Mouse (Mus musculus): ENCODE results near the gene Tmem222.

Gene Tmem222

GRCm38 (mm10) chr4:133285299-133285698 lies 7.7 kb upstream of the Tmem222 start:
- DNase-seq (ENCODE audit: low read depth, low spot score), result no peak

- no peak for DNase-seq (ENCODE audit: low read depth, low spot score)
Measured at GRCm38 (mm10) chr4:133282656-133283055, 5.1 kb upstream of the Tmem222 start.

- no peak for DNase-seq (ENCODE audit: low read depth, low spot score)
Measured at GRCm38 (mm10) chr4:133281951-133282481, 4.4 kb upstream of the Tmem222 start.

DNA sequence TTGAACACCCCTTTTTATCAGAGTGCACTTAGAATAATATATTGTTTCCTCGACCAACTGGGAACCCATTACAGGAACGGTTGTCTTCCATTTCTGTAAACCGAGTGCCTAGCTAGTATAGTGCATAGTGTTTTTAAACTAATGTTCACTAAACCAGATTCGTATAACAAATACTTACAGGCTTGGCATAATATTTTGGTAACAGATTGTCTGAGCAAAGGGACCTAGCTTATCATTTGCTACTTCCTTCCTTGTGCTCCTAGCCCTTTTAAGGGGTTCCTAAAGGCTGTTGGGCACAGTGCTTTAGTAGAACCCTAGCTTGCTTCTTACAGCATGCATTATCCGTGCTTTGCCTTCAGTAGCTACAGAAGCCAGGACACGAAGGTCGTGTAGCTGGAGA lies 3.9 kb upstream of the Tmem222 start:
- DNase-seq (ENCODE audit: low read depth, low spot score), result no peak

GRCm38 (mm10) chr4:133278482-133278881 lies 890 bp upstream of the Tmem222 start:
- no peak for DNase-seq (ENCODE audit: low read depth, low spot score)

DNA sequence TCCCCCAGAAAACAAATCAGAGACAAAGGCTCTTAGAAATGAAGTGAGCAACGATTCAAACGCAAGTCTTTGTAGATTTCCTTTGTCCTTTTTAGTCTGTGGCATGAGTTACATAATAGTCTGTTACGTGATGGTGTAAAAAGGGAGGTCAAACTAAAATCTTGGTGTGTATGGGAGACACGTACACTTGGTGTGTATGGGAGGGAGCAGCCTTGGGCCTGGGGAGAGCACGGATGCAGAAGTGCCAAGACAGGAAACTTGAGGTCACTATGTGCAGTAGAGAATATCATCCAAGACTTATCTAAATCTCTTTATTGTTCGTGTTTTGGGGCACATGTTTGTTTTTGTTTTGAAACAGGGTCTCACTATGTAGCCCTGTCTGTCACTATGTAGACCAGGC lies 475 bp upstream of the Tmem222 start:
- no peak for DNase-seq (ENCODE audit: low read depth, low spot score)

DNA sequence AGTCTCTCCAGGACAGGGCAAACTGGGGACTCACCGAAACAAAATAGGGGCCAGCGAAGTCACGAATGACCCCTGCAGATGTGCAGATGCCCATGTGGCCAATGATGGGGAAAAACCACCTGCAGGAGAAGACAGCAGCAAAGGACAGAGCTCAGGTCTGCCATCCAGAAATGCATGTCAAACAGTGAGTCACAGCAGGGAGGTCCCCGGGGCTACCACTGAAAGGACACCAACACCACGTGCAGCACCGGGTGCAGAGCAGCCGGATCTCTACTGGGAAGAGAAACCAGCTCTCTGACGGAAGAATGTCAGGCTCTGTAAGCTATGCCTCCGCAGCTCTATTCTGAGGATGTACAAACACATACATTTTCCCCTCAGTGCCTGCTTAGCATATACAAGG lies 6.7 kb downstream of the Tmem222 start:
- peak; percentile 83 for DNase-seq (ENCODE audit: low read depth, low spot score)

- no peak for DNase-seq (ENCODE audit: low read depth, low spot score)
Measured at GRCm38 (mm10) chr4:133269596-133269995, 8.0 kb downstream of the Tmem222 start.

DNA sequence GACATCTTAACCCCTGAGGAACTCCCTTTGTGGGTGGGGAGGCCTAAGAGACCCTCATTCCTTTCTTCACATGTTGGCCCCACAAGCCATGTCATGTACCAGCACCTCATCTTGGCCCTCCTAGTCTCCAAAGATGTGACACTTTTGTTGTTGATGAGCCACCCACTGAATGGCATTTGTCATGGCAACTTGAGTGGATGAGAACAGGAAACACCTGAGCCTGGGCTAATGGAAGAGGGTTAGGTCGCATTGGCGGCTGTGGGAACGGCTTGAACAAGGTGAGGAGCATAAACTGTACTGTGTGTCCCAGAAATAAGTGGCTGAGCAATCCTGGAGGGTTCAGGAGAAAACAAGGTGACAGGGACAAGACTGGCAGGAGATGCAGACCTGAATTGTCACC lies 8.7 kb downstream of the Tmem222 start:
- no peak for DNase-seq (ENCODE audit: low read depth, low spot score)

GRCm38 (mm10) chr4:133266248-133266880 lies 11.2 kb downstream of the Tmem222 start:
- DNase-seq (ENCODE audit: low read depth, low spot score), result no peak

- DNase-seq (ENCODE audit: low read depth, low spot score), result no peak
Measured at GRCm38 (mm10) chr4:133265759-133266158, 11.8 kb downstream of the Tmem222 start.

DNA sequence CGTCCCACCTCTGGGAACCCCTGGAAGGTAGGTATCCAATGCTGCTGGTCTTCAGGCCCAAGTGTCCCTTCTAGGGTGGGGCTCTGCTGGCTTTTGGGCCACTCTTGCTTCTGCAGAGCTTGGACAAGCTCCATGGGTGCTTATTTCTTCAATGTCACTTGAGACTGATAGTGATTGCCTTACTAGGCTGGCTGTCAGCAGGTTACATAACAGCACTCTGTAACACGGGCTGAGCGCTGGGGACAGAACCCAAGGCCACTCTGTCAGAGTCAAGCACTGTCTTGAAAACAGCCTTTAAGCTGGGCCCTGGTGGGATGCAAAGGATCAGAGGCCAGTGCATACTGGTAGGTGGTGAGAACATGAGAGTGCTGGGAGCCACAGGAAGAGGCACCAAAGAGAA lies 12.3 kb downstream of the Tmem222 start:
- no peak for DNase-seq (ENCODE audit: low read depth, low spot score)

- no peak for DNase-seq (ENCODE audit: low read depth, low spot score)
Measured at GRCm38 (mm10) chr4:133264559-133264958, 13.0 kb downstream of the Tmem222 start.

DNA sequence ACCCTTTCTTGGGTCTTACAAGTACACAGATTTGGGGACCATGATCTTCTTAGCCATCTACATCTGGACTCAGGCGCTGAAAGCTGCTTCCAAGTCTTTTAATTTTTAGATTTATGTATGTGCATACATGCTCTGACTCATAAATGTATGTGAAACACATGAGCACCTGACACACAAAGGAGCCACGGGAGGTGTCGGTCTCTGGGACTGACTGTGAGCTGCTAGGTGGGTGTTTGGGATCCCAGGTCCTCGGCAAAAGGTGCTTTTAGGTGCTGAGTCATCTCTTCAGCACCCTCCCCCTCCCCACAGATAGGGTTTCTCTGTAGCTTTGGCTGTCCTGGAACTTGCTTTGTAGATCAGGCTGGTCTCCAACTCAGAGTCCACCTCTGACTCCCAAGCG lies 13.8 kb downstream of the Tmem222 start:
- DNase-seq (ENCODE audit: low read depth, low spot score), result no peak

- peak; percentile 23 for DNase-seq (ENCODE audit: low read depth, low spot score)
Measured at GRCm38 (mm10) chr4:133262882-133263281, 14.7 kb downstream of the Tmem222 start, which contains the start of gene Sytl1. Sytl1 (minus strand) TSS chr4:133263113.

GRCm38 (mm10) chr4:133262375-133262765 lies 15.2 kb downstream of the Tmem222 start:
- no peak for DNase-seq (ENCODE audit: low read depth, low spot score)

DNA sequence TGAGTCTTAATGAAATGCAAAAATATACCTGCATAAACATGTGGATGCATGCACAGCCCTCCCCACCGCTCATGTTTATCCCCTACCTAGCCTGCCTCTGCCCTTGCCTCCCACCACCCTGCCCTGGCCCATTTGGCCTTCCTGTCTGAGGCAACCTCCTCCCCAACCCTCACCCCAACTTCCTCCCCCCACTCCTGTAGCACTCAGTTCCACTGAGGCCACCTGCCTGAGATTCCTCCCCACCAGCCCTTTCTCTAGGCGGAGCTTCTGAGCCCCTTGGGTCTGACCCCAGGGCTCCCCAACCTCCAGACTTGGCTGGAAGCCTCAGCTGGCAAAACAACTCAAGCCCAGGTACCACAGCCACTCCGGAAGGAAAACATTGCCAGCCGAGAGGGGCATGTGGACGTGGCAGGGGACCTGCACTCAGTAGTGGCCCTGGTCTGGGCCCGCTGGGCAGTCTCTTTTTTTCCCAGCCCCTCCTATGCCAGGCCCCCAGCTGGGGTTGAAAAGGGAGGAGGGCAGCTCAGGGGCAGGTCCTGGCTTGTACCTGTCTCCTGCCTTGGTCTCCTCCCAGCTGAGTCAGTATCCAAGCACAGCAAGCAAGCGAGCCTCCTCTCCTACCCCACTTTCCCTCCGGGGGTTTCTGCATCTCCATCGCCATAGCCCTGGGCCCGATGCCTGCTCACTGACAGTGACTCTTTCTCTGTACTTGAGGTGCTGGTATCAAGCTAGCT lies 15.8 kb downstream of the Tmem222 start:
- DNase-seq (ENCODE audit: low read depth, low spot score), result no peak

DNA sequence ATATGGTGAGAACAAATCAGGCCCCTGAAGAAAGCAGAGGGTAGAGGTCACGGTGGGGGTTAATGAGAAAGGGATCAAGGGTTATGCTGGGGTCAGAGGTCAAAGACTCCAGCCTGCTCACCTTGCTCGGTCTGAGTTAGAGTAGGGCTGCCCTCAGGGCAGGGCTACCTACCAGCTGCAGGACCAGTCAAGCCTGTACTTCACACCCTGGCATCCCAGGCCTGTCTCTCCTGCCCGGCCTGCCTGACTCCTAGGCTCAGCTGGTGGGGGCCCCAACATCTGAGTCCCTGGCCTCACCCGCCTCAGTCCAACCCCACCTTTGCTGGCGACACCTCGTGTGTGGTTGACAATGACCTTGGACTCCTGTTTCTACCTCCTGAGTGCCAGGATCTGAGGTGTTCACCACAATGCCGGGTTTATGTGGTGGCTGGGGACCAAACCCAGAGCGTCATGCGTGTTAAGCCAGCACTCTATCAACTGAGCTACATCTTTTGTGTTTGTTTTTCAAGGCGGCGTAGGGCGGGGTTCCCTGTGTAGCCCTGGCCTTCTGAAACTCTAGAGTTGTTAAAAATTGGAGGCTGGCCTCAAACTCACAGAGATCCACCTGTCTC lies 19.7 kb downstream of the Tmem222 start:
- no peak for DNase-seq (ENCODE audit: low read depth, low spot score)

- DNase-seq (ENCODE audit: low read depth, low spot score), result no peak
Measured at GRCm38 (mm10) chr4:133257230-133257629, 20.4 kb downstream of the Tmem222 start.

DNA sequence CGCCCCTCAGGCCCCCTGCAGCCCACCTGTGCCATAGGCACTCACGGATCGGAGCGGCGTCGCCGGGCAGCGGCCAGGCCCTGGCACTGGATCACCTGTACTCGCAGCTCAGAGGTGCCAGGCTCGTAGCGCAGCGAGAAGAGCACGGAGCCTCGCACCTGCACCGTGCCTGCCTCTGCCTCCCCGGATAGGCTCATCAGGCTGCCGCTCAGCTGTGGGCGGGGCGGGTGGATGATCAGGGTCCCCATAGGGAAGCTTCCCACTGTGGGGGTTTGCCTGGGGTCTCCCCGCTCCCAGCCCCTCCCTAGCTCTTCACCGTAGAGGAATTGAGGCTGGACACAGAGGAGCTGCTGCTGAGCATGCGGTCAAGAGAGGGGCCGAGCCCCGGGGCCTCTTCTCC lies 20.8 kb downstream of the Tmem222 start:
- DNase-seq (ENCODE audit: low read depth, low spot score), result no peak

GRCm38 (mm10) chr4:133255392-133255791 lies 22.2 kb downstream of the Tmem222 start:
- DNase-seq (ENCODE audit: low read depth, low spot score), result no peak

GRCm38 (mm10) chr4:133253412-133253811 lies 24.2 kb downstream of the Tmem222 start:
- DNase-seq (ENCODE audit: low read depth, low spot score), result no peak

DNA sequence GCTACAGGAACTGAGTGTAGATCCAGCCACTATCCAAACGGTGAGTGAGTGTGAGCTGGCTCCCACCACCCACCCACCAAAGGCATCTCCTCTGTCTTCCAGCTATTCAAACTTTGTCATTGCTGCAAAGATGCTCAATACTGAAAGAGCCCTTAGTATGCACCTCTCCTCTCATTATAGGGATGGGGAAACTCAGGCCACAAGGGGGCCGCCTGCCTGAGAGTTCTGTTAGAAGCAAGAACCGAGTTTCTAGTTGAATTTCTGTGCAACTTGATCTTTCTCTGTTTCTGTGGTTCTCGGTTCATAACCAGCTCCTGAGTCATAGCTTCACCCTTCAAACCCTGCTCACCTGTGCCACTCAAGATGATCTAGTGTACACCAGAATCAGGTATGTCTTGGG lies 25.5 kb downstream of the Tmem222 start:
- DNase-seq (ENCODE audit: low read depth, low spot score), result no peak
